Mouse (Mus musculus) testis, adult 2 months (tissue): ENCODE measurements around the gene Npm3.

Experiments
- CTCF ChIP-seq: fragments of 200-500 bp; IDR thresholded peaks from 2 replicates; pipeline ENCODE4 v1.5.1; 2012; ENCODE audit warnings: low read depth, mild to moderate bottlenecking, inconsistent platforms, low read length, moderate library complexity; ENCODE audit not compliant: control insufficient read depth, insufficient read depth, insufficient replicate concordance
- POLR2A ChIP-seq: fragments of 200-500 bp; IDR thresholded peaks from 2 replicates; pipeline ENCODE4 v1.6.1; 2012; ENCODE audit warnings: low read depth, mild to moderate bottlenecking, inconsistent platforms, low read length, moderate library complexity; ENCODE audit not compliant: control insufficient read depth

DNA sequence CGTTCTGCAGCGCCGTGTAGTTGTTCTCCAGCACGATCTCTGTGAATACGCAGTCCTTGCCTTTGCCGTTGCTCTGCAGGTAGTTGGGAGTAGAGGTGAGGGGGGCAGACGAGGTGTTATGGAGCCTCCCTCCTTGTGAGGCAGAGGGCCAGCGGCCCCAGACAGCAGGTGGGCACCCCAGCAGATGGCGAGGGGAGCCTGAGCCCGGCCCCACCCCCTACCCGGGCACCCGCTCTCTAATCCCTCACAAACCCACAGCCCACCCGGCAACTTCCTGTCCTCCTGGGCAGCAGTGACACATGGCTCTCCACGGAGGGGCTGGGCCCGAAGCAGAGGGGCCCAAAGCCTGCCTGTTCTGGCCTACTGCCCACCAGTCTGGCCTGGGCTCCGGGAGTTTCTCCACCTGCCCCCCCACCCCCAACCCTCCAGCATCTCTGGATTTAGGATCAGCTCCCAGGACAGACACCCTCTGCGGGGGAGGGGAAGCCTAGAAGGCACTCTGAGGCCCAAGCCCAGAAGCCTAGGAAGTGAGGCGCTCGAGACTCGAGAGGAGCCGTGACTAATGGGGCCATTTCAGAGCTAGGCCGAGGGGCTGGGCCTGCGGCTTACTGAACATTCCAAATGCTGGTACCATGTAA lies 12.1 kb downstream of the Npm3 start:
- TF ChIP-seq POLR2A (no peak), CTCF (no peak)
